Mouse (Mus musculus) adrenal gland, postnatal 10 days (tissue): ENCODE data around the gene Lsm14b. TPM values are rescaled to one million over a fixed set of nuclear protein-coding genes. Genes with fewer than 3 reads are reported as not detected.
A peak's percentile ranks its signal among the peaks of the same experiment; 100 is the strongest.

Experiments
- DNase-seq: peaks from one replicate; pipeline ENCODE4 v3.0.0; 2021; ENCODE audit warnings: mixed read lengths
- total RNA-seq, 2 experiments: library from RNA; stranded (reverse); gene quantifications; 2 replicates each; pipeline ENCODE4 v1.2.3; 2021

Gene Lsm14b
- total RNA-seq, 2 experiments from 2014 or later: 33.2 to 35.9 TPM

- no peak for DNase-seq
Measured at GRCm38 (mm10) chr2:180018573-180018972, 6.2 kb upstream of the Lsm14b start.

DNA sequence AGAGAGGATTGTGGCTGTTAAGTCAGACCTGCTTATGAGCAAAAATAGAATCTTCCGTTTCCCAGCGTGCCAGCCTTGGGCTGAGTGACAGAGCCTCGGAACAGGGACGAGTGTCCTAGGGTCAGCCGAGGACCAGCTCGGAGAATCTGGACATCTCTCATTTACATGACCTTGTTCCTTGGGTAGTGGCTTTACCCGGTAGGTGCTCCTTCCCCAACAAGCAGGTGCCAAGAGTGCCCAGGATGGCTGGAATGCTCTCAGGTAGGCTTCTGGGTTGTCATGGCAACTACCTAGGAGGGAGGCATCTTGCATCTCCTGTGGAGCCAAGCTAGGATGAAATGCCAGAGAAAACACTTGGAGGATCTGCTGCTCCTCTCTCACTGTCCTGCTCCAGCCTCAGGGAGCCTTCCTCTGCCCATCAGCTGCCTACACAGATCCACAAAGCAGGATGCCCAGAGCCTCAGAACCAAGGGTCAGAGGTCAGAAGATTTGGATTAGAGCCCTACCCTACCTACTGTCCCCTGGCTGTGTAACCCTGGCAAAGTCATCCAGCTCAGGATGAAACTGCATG, 4.6 kb upstream of the Lsm14b start:
- DNase-seq: no peak

GRCm38 (mm10) chr2:180020919-180021318, 3.9 kb upstream of the Lsm14b start:
- no peak for DNase-seq

DNA sequence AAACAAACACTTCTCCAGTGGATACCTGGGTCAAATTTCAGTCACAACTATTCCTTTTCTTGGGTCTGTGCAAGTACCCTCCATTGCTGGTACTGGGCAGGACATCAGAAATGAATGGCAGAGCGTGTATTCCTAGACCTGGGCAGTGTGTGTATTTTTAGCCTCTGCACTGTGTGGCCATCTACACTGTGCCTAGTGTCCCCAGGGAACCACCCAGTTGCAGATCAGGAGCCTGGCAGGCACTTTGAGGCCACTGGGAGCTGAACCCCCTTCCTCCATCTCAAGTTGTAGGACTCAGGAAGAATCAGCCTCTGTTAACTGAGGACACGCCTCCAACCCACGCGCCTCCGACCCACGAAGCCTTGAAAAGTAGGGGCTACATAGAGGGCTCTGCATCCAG, 2.0 kb upstream of the Lsm14b start:
- no peak for DNase-seq

DNA sequence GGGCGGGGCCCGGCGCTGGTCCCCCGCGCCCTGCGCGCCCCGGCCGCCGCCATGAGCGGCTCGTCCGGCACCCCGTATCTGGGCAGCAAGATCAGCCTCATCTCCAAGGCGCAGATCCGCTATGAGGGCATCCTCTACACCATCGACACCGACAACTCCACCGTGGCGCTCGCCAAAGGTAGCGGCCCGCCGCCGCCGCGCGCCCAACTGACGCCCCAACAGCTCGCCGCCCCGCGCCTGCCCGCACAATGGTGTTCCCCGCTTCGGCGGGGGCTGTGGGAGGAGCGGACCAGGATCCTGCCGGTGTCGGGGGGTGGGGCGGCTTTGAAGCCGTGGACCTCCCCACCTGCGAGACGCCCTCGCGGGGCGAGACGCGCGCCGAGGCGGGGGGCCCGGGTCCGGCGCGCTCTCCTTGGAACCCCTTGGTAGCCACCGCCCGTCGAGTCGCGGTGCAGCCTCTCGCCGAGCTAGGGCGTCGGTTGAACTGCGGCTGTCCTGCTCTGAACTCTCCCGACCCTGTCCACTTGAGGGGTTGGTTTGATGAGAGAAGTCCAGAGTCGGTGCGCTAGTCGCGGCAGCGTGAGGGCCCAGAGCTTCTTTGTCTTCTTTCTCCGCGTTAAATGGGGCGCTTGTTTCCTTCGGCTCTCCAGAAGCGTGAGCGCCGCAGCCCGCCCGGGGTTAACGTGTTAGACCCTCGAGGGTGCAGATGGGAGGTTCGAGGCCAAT, 511 bp downstream of the Lsm14b start:
- peak; percentile 57 for DNase-seq

DNA sequence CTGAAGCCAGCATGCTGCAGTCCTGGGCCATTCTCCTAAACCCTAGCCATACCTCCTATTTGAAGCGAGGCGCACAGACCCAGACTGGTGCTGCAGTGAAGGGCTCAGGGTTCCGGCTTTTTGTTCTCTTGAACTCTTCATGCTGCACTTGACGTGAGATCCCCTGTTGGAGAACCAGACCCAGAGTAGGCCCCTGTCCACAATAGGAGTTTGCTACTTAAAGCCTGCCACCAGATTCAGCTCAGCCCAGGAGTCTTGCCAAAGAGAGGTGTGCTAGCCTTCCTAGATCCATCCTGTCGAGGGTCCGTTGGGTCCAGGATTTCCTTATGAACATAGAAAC, 1.0 kb downstream of the Lsm14b start:
- no peak for DNase-seq

DNA sequence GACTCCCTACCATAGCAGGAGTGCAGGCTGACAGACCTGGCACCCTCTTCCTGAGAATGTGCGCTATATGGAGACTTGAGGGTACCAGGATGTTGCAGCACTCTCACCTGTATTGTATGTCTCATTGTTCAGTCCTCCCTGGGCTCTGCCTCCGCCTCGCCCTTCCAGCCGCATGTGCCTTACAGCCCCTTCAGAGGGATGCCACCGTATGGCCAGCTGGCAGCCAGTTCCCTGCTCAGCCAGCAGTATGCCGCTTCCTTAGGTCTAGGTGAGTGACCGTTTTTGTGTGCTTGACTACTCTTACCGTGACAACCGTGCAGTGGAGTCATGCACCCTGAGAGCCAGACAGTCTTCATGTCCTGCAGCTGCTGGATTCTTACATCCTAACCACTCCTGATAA, 3.0 kb downstream of the Lsm14b start:
- no peak for DNase-seq

DNA sequence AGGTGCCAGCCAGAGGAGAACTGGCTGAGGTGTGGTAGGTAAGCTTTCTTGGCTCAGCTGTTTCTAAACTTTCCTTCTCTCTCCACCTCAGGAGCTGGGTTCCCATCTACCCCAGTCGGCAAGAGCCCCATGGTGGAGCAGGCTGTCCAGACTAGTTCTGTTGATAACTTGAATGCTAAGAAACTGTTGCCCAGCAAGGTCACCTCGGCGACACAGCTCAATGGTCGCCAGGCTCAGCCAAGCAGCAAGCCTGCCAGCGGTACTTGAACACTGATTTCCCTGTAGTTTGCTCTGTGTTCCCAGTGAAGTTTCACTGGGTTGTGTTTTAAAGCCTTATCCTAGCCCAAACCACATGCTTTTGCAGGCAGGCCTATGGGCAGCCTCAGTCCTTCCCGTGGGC, 6.5 kb downstream of the Lsm14b start:
- no peak for DNase-seq

DNA sequence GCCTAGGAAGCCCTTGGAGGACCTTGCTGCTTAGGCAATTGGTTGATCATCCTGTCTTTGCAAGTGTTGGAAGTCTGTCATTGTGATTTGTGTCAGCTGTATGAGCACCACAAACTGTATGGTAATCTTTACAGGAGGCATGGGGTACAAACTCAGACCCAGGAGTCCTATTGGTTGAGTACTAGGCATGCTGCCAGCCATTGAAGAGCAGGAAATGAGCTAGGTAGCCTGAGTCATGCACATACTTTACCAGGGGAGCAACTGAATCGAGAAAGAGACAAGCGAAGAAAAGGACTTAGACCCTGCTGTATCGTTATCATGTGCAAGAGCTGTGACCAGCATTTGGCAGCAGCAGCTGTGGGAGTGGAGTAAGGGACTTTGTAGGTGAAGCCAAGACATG, 8.1 kb downstream of the Lsm14b start:
- no peak for DNase-seq

DNA sequence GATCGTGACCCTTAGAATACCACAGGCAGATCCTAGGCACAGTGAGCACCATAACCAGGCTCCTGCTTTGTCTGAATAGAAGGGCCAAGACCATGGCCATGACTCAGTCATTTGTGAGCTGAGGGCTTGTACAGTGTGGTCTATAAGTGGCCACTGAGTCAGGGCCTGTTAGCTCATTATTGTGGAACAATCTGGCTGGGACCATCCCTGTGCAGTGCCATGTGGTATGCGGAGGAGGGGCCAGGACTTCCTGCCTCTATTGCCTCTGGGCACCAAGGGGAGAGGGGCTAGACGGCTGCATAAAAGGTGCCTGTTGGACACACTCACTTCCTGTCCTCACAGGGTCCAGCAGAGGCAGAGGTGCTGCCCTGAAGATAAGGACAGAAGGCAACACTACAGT, 9.2 kb downstream of the Lsm14b start:
- DNase-seq: no peak

GRCm38 (mm10) chr2:180034753-180035152, 10.0 kb downstream of the Lsm14b start:
- DNase-seq: no peak

GRCm38 (mm10) chr2:180040406-180040805, 15.6 kb downstream of the Lsm14b start:
- no peak for DNase-seq

DNA sequence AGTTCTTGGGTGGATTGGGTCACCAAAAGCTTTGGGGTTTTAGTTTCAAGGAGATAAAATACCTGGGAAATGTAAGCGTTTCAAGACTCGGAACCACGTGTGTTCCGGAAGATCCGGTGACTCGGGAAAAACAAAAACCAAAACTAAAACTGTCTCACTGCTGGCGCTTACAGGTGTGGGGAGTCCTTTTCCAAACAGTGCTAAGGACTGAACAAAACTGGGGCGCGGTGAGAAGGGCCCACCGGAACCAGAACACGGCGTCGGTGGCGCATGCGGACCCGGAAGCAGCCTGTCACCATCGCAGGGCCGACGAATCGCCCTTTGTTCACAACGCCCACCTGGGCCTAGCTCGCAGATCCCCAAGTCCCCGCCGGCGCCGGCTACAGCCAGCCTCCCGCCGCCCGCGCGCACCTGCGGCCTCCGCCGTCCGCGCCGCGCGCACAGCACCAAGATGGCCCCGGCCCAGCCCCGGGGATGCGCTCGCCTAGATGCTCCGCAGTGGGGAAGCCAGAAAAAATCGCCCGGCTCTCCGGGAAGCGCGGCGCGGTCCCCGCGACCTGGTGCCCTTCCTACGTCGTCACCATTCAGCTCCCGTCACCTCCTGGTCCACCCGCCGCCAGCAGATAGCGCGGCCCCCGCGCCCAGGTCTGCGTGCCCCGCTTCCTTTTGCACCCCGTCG, 16.9 kb downstream of the Lsm14b start:
- peak; percentile 65 for DNase-seq

GRCm38 (mm10) chr2:180042256-180042857, 17.6 kb downstream of the Lsm14b start, which contains the start of the genes Psma7 and Ss18l1:
Gene Psma7 (minus strand): TSS chr2:180042433.
Gene Ss18l1 (plus strand): TSS chr2:180042509.
- DNase-seq: peak; percentile 94

DNA sequence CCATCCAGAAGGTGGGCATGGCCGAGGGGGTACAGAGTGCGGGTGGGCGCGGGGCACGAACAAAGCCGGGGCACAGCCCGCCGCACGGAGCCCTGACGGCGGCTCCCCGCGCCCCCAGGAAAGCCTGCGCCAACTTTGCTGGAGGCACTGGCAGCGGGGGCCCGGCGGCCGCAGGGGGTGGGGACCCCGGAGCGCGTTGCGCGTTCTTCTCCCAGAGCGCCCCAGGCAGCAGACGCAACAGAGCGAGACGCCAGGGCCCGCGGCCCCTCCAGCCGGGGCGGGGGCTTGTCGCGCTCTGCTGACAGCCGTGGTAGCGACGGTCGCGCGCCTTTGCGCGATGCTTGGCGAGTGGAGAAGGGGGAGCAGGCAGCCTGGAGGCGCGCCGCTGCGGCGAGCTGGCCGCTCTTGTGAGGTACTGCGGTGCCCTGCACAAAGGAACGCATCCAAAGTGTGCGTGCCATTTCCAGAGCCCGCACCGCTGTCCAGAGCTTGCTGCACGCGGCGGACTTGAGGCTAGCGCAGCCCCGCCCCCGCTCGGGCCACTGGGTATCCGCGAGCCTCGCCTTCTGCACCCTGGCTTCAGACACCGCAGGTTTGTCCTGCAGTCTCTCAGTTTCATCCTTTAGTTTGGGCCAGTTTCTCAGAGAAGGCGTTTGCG, 18.2 kb downstream of the Lsm14b start:
- DNase-seq: peak; percentile 77

DNA sequence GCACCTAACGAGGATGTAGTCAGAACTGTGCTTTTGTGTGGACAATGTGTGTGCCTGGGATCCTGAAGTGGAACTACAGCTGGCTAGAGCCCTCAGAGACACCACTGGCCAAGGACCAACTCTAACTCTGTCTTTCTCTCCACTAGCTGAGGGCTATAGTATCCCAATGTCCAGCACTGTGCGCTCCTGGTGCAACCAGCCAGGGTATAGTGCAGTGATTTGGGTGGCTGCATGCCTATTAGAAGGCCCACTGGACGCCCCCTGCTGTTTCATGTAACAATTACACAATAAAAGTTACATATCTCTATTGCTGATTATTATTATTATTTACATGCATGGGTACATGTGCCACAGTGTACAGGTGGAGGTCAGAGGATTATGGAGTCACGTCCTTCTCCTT, 20.5 kb downstream of the Lsm14b start:
- DNase-seq: peak; percentile 54

DNA sequence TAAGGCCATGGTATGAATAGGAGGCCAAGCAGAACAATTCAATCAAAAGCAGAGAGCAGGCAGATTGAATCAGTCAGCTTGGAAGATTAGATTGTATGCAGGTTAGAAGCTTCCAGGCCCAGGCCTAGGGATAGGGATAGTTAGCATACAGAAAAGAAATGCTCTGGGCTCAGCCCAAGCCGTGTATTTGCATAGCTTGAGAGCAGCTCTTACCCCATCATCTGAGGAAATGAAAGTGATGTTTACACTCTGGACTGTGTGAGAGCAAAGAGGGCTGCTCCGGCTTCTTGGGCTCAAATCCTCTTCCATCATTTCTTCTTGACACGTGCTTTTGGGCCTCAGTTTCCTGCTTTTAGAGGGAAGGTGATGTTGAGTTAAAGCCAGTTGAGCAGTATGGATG, 22.8 kb downstream of the Lsm14b start:
- no peak for DNase-seq

- DNase-seq: no peak
Measured at GRCm38 (mm10) chr2:180047980-180048635, 23.3 kb downstream of the Lsm14b start.

- DNase-seq: peak; percentile 89
Measured at GRCm38 (mm10) chr2:180050986-180051385, 26.2 kb downstream of the Lsm14b start.

- DNase-seq: peak; percentile 33
Measured at GRCm38 (mm10) chr2:180051986-180052733, 27.4 kb downstream of the Lsm14b start.

DNA sequence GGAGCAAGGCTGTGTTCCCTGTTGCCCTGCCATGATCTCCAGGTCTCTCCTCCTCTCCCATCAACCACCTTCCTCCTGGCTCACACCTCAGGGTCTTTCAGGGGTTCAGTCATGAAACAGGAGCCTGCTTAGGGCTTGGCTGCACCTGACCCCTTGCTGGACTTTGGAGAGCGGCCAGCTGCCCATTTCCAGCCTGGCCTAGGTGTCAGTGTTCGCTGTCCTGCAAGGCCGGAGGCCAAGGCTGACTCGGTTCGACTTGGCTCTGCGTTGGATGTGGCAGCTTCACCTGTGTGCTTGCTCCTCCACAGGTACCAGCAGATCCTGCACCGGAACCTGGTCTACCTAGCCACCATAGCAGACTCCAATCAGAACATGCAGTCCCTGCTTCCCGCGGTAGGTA, 28.2 kb downstream of the Lsm14b start:
- DNase-seq: no peak
